Mouse (Mus musculus): ENCODE data around the gene Nps. TPM values are rescaled to one million over a fixed set of nuclear protein-coding genes. Genes with fewer than 3 reads are reported as not detected.

Gene Nps
- polyA plus RNA-seq, 1 experiment from 2014 or later = not detected

GRCm38 (mm10) chr7:135291646-135292236 is 33.2 kb downstream of the Nps start:
- no peak overlapping the region for H3K4me3 ChIP-seq (ENCODE audit: low read depth, low read length)
- H3K4me1 ChIP-seq (ENCODE audit: control insufficient read depth, insufficient read depth, low read length) = no peaks in the 10 kb centered on the region
- H3K27me3 ChIP-seq (ENCODE audit: control insufficient read depth, insufficient read depth, low read length) = no peaks in the 10 kb centered on the region
- no peak overlapping the region for H3K27ac ChIP-seq (ENCODE audit: low read depth, low read length)
- no peaks in the 10 kb centered on the region for H3K9me3 ChIP-seq (ENCODE audit: control insufficient read depth, low read length)
- DNase-seq (ENCODE audit: low spot score) (no peak), ATAC-seq (ENCODE audit: insufficient read depth, low FRiP score, low TSS enrichment) (no peak)
- no peak overlapping the region for H3K4me2 ChIP-seq (ENCODE audit: low read depth)
- 92% methylated on average over 15 of the region's 15 CpGs for WGBS
- H3K36me3 ChIP-seq (ENCODE audit: control insufficient read depth, insufficient read depth, low read length) = no peaks in the 10 kb centered on the region
- H3K9ac ChIP-seq (ENCODE audit: low read length) = no peak overlapping the region

DNA sequence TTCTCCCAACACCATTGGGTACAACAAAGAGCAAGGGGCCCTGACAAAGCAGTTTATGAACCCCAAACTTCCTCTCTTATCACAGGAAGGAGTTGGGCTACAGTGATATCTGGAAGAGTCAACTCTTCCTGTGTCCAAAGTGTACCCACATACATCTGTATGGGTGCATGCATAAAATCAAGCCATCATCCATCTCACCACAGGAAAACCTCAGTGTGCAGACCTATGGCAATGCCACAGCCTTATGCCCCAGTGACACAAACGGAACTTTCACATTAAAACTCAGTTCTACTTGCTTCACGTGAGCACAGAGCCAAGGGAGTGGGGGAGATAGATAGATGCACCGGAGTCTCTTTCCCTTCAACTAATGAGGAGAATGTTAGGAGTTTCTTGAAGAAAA is 36.0 kb downstream of the Nps start:
- Histone ChIP-seq H3K27ac (ENCODE audit: low read depth, low read length) (no peak overlapping the region), H3K36me3 (ENCODE audit: control insufficient read depth, insufficient read depth, low read length) (no peaks in the 10 kb centered on the region), H3K4me3 (ENCODE audit: low read depth, low read length) (no peak overlapping the region), H3K27me3 (ENCODE audit: control insufficient read depth, insufficient read depth, low read length) (no peaks in the 10 kb centered on the region), H3K4me2 (ENCODE audit: low read depth) (no peak overlapping the region), H3K9ac (ENCODE audit: low read length) (no peak overlapping the region), H3K9me3 (ENCODE audit: control insufficient read depth, low read length) (no peaks in the 10 kb centered on the region), H3K4me1 (ENCODE audit: control insufficient read depth, insufficient read depth, low read length) (no peaks in the 10 kb centered on the region)
- ATAC-seq (ENCODE audit: insufficient read depth, low FRiP score, low TSS enrichment) (no peak), DNase-seq (ENCODE audit: low spot score) (no peak)
- 89% methylated on average over 3 of the region's 3 CpGs for WGBS

DNA sequence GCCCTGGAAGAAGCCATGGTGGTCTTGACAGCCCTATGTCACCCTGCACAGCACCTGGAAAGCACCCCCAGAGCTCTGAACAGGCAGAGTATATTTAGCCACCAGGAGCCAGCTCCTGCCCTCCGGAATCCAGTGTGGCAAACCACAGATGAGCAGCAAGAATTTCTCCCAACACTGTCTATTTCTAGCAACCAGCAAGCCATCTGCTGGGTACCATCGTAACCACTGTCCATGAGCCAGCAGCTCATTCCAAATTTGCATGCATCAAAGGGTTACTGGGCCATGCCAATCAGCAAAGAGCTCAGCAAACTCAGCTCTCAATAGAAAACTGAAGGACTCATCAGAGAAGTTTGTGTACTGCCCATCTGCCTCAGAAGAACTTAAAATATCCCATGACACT is 46.0 kb downstream of the Nps start:
- Histone ChIP-seq H3K9ac (ENCODE audit: low read length) (no peak overlapping the region), H3K9me3 (ENCODE audit: control insufficient read depth, low read length) (no peaks in the 10 kb centered on the region), H3K4me1 (ENCODE audit: control insufficient read depth, insufficient read depth, low read length) (no peaks in the 10 kb centered on the region), H3K4me3 (ENCODE audit: low read depth, low read length) (no peak overlapping the region), H3K4me2 (ENCODE audit: low read depth) (no peak overlapping the region), H3K27me3 (ENCODE audit: control insufficient read depth, insufficient read depth, low read length) (no peaks in the 10 kb centered on the region), H3K27ac (ENCODE audit: low read depth, low read length) (no peak overlapping the region), H3K36me3 (ENCODE audit: control insufficient read depth, insufficient read depth, low read length) (no peaks in the 10 kb centered on the region)
- ATAC-seq (ENCODE audit: insufficient read depth, low FRiP score, low TSS enrichment) (no peak), DNase-seq (ENCODE audit: low spot score) (no peak)
- 90% methylated on average over 2 of the region's 2 CpGs for WGBS

Other genes with a start within 250 kb of the Nps start
- gene Foxi2, start 151.6 kb downstream of the Nps start, polyA plus RNA-seq (2014; fragmentation: Nextera tagmentation; extraction: Ambion mirVana) = 0.08 and 0.12 TPM in 2 replicates

Data from neural tube, embryonic 11.5 days (tissue).